Comparison of ENCODE assay signal across 8 mouse cellular contexts in the genomic region with DNA sequence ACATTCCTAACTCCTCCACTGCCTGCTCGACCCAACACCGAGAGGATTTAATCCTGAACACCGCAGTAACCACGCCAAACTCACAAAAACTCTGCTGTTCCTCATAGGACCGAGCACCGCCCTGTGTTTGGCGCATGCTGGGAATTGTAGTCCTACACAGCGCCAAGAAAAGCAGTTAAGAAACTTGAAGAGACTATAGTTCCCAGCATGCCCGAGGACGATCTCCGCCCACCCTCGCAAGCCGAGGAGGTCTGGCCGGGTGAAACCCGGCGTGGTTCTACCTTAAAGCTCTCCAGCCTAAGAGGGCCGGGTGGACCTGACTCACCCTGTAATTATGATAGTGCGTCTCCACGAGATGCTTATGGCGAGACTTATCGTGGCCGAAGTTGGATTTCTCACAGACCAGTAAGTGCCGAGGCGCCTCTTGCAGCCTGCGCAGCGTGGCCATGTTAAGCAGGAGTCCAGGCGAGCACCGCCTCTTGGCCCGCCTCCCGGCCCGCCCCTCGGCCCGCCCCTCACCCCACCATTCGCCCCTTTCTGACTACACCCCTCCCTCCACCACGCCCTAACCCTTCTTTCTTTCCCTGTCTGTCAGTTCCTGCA. TPM values are rescaled to one million over a fixed set of nuclear protein-coding genes. Genes with fewer than 3 reads are reported as not detected.
DNase-seq lines count a peak whose midpoint lies in the region; ATAC-seq and TF ChIP-seq lines count a peak whose summit lies in the region.

TSS of gene Rpp40 (minus strand) at position 481 of the 603 bp plus-strand sequence.

- TF ChIP-seq CTCF in kidney, adult 2 months (conservative IDR thresholded peaks at IDR 0.05; ENCODE audit: insufficient read depth, insufficient read length, low read depth, low read length): no peak
- no peak for TF ChIP-seq CTCF in spleen, adult 2 months (IDR thresholded peaks at IDR 0.05; ENCODE audit: extremely low read depth, insufficient read depth, insufficient read length, insufficient replicate concordance)

- peak; percentile 100 for ATAC-seq in embryonic facial prominence, embryonic 13.5 days (ENCODE audit: insufficient number of reproducible peaks, insufficient read depth, low FRiP score, low TSS enrichment, low read depth)
- peak; percentile 100 for ATAC-seq in limb, embryonic 12.5 days (ENCODE audit: insufficient number of reproducible peaks, insufficient read depth, low FRiP score, low TSS enrichment, low read depth)
- ATAC-seq in midbrain, embryonic 15.5 days (replicated peaks): peak; percentile 100

- peak; percentile 96 for DNase-seq in 3134 (ENCODE audit: extremely low read depth, insufficient read length, low spot score)
- DNase-seq in adrenal gland, postnatal 36 days: peak; percentile 91 to 92
- DNase-seq in heart, adult 18-20 months: peak; percentile 96
- DNase-seq in kidney, adult 2 months: peak; percentile 97
- DNase-seq in spleen, adult 2 months (ENCODE audit: low read depth in 1 of 2, low spot score in 2 of 2): peak; percentile 86

- no peaks in the 10 kb centered on the region for H3K4me1 ChIP-seq in embryonic facial prominence, embryonic 13.5 days
- no peaks in the 10 kb centered on the region for H3K4me1 ChIP-seq in kidney, adult 2 months (ENCODE audit: control insufficient read depth, insufficient read depth, low read length)
- no peaks in the 10 kb centered on the region for H3K4me1 ChIP-seq in limb, embryonic 12.5 days (replicated peaks)
- H3K4me1 ChIP-seq in midbrain, embryonic 15.5 days: no peaks in the 10 kb centered on the region
- no peaks in the 10 kb centered on the region for H3K4me1 ChIP-seq in spleen, adult 2 months (ENCODE audit: control insufficient read depth, insufficient read depth, insufficient read length)

- 0 out of 2 replicates have a peak, but pooled peaks cover under 1% of the 10 kb centered on the region for H3K36me3 ChIP-seq in embryonic facial prominence, embryonic 13.5 days
- H3K36me3 ChIP-seq in kidney, adult 2 months (ENCODE audit: control insufficient read depth, insufficient read depth, low read length): no peaks in the 10 kb centered on the region
- no peaks in the 10 kb centered on the region for H3K36me3 ChIP-seq in limb, embryonic 12.5 days
- no peaks in the 10 kb centered on the region for H3K36me3 ChIP-seq in midbrain, embryonic 15.5 days (replicated peaks)
- no peaks in the 10 kb centered on the region; the same call in 1 of the 2 replicates for H3K36me3 ChIP-seq in spleen, adult 2 months (ENCODE audit: control insufficient read depth, insufficient read depth, low read length)

- TF ChIP-seq POLR2A in kidney, adult 2 months (IDR thresholded peaks at IDR 0.05; ENCODE audit: low read depth, low read length): no peak
- TF ChIP-seq POLR2A in spleen, adult 2 months (IDR thresholded peaks at IDR 0.05; ENCODE audit: low read depth, low read length): no peak; the same call in none of the 2 replicates

- no peak within 1 kb of the TSS for H3K27ac ChIP-seq in embryonic facial prominence, embryonic 13.5 days
- H3K27ac ChIP-seq in kidney, adult 2 months (ENCODE audit: insufficient read depth, low read depth, low read length): no peak within 1 kb of the TSS
- H3K27ac ChIP-seq in limb, embryonic 12.5 days: no peak within 1 kb of the TSS
- H3K27ac ChIP-seq in midbrain, embryonic 15.5 days: no peak within 1 kb of the TSS
- H3K27ac ChIP-seq in spleen, adult 2 months (ENCODE audit: insufficient read depth, low read length): peak within 1 kb of the TSS; percentile 4; the same call in 1 of the 2 replicates

- no peaks in the 10 kb centered on the region for H3K9me3 ChIP-seq in embryonic facial prominence, embryonic 13.5 days
- H3K9me3 ChIP-seq in limb, embryonic 12.5 days: no peaks in the 10 kb centered on the region
- H3K9me3 ChIP-seq in midbrain, embryonic 15.5 days: no peaks in the 10 kb centered on the region

- peak within 1 kb of the TSS; percentile 76 for H3K9ac ChIP-seq in embryonic facial prominence, embryonic 13.5 days
- peak within 1 kb of the TSS; percentile 55 for H3K9ac ChIP-seq in limb, embryonic 12.5 days (replicated peaks)
- H3K9ac ChIP-seq in midbrain, embryonic 15.5 days: peak within 1 kb of the TSS; percentile 46

- peak within 1 kb of the TSS; percentile 63 for H3K4me3 ChIP-seq in embryonic facial prominence, embryonic 13.5 days
- peak within 1 kb of the TSS; percentile 66 for H3K4me3 ChIP-seq in kidney, adult 2 months (ENCODE audit: insufficient read depth, low read depth, low read length)
- H3K4me3 ChIP-seq in limb, embryonic 12.5 days (replicated peaks): peak within 1 kb of the TSS; percentile 53
- H3K4me3 ChIP-seq in midbrain, embryonic 15.5 days: peak within 1 kb of the TSS; percentile 61
- peak within 1 kb of the TSS; percentile 83 for H3K4me3 ChIP-seq in spleen, adult 2 months (ENCODE audit: extremely low read depth, insufficient read depth, insufficient read length)

- WGBS in embryonic facial prominence, embryonic 13.5 days: under 1% methylated on average over 35 of the region's 35 CpGs
- under 1% methylated on average over 35 of the region's 35 CpGs for WGBS in kidney, adult 2 months
- WGBS in limb, embryonic 12.5 days: under 1% methylated on average over 35 of the region's 35 CpGs
- under 1% methylated on average over 35 of the region's 35 CpGs for WGBS in midbrain, embryonic 15.5 days
- WGBS in spleen, adult 2 months: under 1% methylated on average over 35 of the region's 35 CpGs

- H3K27me3 ChIP-seq in embryonic facial prominence, embryonic 13.5 days: no peaks in the 10 kb centered on the region
- H3K27me3 ChIP-seq in kidney, adult 2 months (replicated peaks; ENCODE audit: control insufficient read depth, insufficient read depth, low read length): no peaks in the 10 kb centered on the region
- H3K27me3 ChIP-seq in limb, embryonic 12.5 days: no peaks in the 10 kb centered on the region
- H3K27me3 ChIP-seq in midbrain, embryonic 15.5 days (replicated peaks): no peaks in the 10 kb centered on the region
- no peaks in the 10 kb centered on the region for H3K27me3 ChIP-seq in spleen, adult 2 months (ENCODE audit: control insufficient read depth, insufficient read depth, low read length)

- H3K4me2 ChIP-seq in embryonic facial prominence, embryonic 13.5 days: peak within 1 kb of the TSS; percentile 69
- H3K4me2 ChIP-seq in limb, embryonic 12.5 days: peak within 1 kb of the TSS; percentile 72
- peak within 1 kb of the TSS; percentile 54 for H3K4me2 ChIP-seq in midbrain, embryonic 15.5 days

RNA-seq across cellular contexts. Expression of gene Rpp40, which starts in this region (rescaled TPM):
- total RNA-seq in adrenal gland, postnatal 36 days (2021): 10 to 100 TPM; 13.9 to 20.8 TPM
- 20.2 and 22.6 TPM in 2 replicates for polyA plus RNA-seq in embryonic facial prominence, embryonic 13.5 days (2015; fragmentation: Nextera tagmentation; extraction: Ambion mirVana)
- total RNA-seq in heart, adult 18-20 months (2021): 1 to 10 TPM; 3.5 to 7.3 TPM
- 5.0 and 6.6 TPM in 2 replicates for polyA plus RNA-seq in kidney, adult 2 months (2012; rRNA removed)
- 23.5 and 28.0 TPM in 2 replicates for polyA plus RNA-seq in limb, embryonic 12.5 days (2016; fragmentation: Nextera tagmentation; extraction: Ambion mirVana)
- 6.0 and 7.5 TPM in 2 replicates for polyA plus RNA-seq in midbrain, embryonic 15.5 days (2015; fragmentation: Nextera tagmentation; extraction: Ambion mirVana)
- 2.1 and 3.1 TPM in 2 replicates for polyA plus RNA-seq in spleen, adult 2 months (2012; rRNA removed)
